Mouse (Mus musculus) neural tube, embryonic 13.5 days (tissue): ENCODE results near the gene Rasgef1a. TPM values are rescaled to one million over a fixed set of nuclear protein-coding genes. Genes with fewer than 3 reads are reported as not detected.

Source experiments
- ATAC-seq: fragments of 200-750 bp; cut with Nextera tagmentation; 2 replicates; pipeline ENCODE4 v1.8.0; 2017; ENCODE audit warnings: low read depth, mild to moderate bottlenecking, moderate TSS enrichment, moderate library complexity
- H3K27ac ChIP-seq: fragments of 300-500 bp; sonication (generic); replicated peaks from 2 replicates; pipeline ENCODE4 v1.5.1; 2015; ENCODE audit warnings: moderate library complexity, mild to moderate bottlenecking, inconsistent platforms
- H3K27me3 ChIP-seq: fragments of 300-500 bp; sonication (generic); 2 replicates; pipeline ENCODE4 v1.6.1; 2015; ENCODE audit warnings: mild to moderate bottlenecking, inconsistent platforms
- H3K36me3 ChIP-seq: fragments of 300-500 bp; sonication (generic); 2 replicates; pipeline ENCODE4 v1.6.1; 2015; ENCODE audit warnings: mild to moderate bottlenecking, inconsistent platforms
- H3K4me1 ChIP-seq: fragments of 300-500 bp; sonication (generic); replicated peaks from 2 replicates; pipeline ENCODE4 v1.6.1; 2015; ENCODE audit warnings: inconsistent platforms
- H3K4me2 ChIP-seq: fragments of 300-500 bp; sonication (generic); 2 replicates; pipeline ENCODE4 v1.6.1; 2015; ENCODE audit warnings: inconsistent platforms, mild to moderate bottlenecking, moderate library complexity
- H3K4me3 ChIP-seq: fragments of 300-500 bp; sonication (generic); 2 replicates; pipeline ENCODE4 v1.5.1; 2015; ENCODE audit warnings: mild to moderate bottlenecking, inconsistent platforms
- H3K9ac ChIP-seq: fragments of 300-500 bp; sonication (generic); 2 replicates; pipeline ENCODE4 v1.6.1; 2015; ENCODE audit warnings: moderate library complexity, mild to moderate bottlenecking, inconsistent platforms
- H3K9me3 ChIP-seq: fragments of 300-500 bp; sonication (generic); 2 replicates; pipeline ENCODE4 v1.6.1; 2016; ENCODE audit warnings: inconsistent platforms
- WGBS: fragments of 180-500 bp; shearing (Covaris S2); methylation state at CpG from one replicate; pipeline ENCODE4 v1.1.7; 2015; 5-methylcytosine and 5-hydroxymethylcytosine counted together
- polyA plus RNA-seq: library from polyadenylated mRNA; unstranded; fragments of >200 nt; fragmentation: Nextera tagmentation; extraction: Ambion mirVana; gene quantifications from 2 replicates; pipeline ENCODE4 v1.2.1, GENCODE M21; 2015

Gene Rasgef1a
- polyA plus RNA-seq = 0.80 and 0.88 TPM in 2 replicates

DNA sequence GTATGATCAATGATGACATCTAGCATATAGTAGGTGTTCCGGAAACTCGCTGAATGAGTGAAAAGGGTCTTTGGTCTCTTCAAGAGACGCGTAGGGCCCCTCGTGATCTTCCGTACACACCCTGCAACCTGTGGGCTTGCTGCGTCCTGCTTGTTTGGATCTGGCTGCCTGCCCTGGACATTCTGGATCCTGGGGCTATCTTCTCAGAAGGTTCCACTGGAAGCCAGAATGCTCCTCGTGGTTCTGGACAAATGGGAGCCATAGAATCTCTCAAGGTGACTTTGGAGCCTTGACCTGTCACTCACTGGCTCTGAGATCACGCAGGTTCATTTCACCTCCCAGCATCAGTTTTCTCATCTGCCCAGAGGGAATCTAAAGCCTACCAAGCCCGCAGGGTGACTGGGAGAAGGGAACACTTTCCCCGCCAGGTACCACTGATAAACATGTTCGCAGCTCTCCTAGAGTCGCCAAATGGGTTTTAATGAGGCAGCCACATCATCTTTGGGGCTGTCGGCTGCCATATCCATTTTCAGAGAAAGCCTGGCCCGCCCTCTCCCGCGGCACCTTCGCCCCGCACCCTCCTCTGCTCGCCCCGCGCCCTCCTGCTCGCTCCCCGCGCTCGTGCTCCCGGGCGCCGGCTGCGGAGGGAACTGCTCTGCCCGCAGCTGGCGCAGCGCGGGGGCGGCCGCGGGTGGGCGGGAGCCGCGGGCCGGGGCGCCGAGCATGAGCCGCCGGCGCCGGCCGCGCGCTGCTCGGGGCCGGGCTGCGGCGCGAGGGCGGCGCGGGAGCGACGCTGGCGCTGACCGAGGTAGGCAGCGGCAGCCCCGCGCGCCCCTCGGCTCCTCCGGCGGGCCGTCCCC lies at the start of gene Rasgef1a:
Gene Rasgef1a (plus strand): TSS at position 683 of the 860 bp plus-strand sequence.
- WGBS = 13% methylated on average over 57 of the region's 70 CpGs
- Histone ChIP-seq H3K27ac (no peak within 1 kb of the TSS), H3K4me1 (peaks cover 15% of the 10 kb centered on the region), H3K9ac (peak within 1 kb of the TSS; percentile 67), H3K27me3 (peaks cover 52% of the 10 kb centered on the region), H3K36me3 (no peaks in the 10 kb centered on the region), H3K4me3 (peak within 1 kb of the TSS; percentile 51), H3K4me2 (peak within 1 kb of the TSS; percentile 78), H3K9me3 (no peaks in the 10 kb centered on the region)
- peak; percentile 62 for ATAC-seq

DNA sequence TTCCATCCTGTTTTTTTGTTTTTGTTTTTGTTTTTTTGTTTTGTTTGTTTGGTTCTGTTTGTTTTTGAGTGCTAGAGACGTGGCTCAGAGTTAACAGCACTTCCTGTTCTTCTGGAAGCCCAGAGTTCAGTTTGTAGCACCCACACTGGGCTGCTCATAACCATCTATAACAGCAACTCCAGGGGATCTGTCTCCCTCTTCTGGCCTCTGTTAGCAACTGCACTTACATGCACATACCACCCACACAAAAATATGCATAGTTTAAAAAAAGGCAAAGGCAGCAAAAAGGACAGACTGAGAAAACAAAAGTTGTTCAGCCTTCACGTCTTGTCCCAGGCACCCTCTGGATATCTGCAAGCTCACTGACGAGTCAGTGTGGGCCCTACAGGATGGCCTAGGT lies 48.0 kb upstream of the Rasgef1a start:
- Histone ChIP-seq H3K27ac (no peak overlapping the region), H3K9me3 (no peaks in the 10 kb centered on the region), H3K4me2 (no peak overlapping the region), H3K27me3 (no peaks in the 10 kb centered on the region), H3K9ac (no peak overlapping the region), H3K4me3 (no peak overlapping the region), H3K4me1 (no peaks in the 10 kb centered on the region), H3K36me3 (no peaks in the 10 kb centered on the region)
- WGBS = 88% methylated on average over 3 of the region's 3 CpGs
- no peak for ATAC-seq

DNA sequence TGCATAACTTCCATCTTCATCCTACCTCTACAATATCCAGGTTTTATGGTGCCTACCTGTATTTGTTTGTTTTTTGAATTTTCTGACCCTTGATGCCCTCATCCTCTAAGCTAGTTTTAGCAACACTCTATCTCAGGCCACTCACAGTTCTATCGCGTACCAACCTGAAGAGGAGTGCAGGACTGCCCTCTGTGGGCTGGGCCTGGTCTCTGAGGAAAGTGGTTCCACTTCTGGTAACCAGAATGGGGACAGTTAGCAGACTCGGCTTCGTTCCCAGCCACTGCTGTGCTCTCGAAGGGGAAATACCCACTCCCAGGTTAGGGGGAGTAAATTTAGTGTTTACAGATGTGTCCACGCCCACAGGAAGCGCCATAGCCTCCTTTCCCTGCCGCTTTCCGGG lies 44.5 kb upstream of the Rasgef1a start:
- 46% methylated on average over 9 of the region's 9 CpGs for WGBS
- no peaks in the 10 kb centered on the region for H3K27me3 ChIP-seq

DNA sequence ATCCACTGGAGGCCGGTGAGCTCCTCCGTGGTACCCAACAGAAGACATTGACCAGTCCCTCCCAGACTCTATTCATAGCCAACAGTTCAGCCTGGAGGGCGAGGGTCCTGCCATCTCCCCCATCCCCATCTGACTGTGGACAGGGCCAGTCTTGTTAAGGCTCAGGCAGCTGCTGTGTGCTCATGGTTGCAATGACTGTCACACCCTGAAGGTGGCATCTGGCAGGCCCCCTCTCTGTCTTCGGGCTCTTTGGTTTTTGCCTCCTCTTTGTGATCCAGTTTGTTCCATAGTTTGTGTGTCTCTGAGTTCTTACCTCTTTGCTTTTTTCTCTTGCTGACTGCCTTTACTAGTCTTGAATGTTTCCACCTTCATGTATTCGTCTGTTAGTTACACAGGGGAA lies 24.1 kb upstream of the Rasgef1a start:
- ATAC-seq = no peak
- WGBS = 62% methylated on average over 5 of the region's 5 CpGs
- H3K4me3 ChIP-seq = no peak overlapping the region

More for the DNA sequence above, 44.5 kb upstream of the Rasgef1a start:
- Histone ChIP-seq H3K4me1 (no peaks in the 10 kb centered on the region), H3K4me3 (no peak overlapping the region), H3K9me3 (no peaks in the 10 kb centered on the region), H3K4me2 (no peak overlapping the region), H3K9ac (no peak overlapping the region), H3K27ac (no peak overlapping the region), H3K36me3 (no peaks in the 10 kb centered on the region)
- no peak for ATAC-seq

DNA sequence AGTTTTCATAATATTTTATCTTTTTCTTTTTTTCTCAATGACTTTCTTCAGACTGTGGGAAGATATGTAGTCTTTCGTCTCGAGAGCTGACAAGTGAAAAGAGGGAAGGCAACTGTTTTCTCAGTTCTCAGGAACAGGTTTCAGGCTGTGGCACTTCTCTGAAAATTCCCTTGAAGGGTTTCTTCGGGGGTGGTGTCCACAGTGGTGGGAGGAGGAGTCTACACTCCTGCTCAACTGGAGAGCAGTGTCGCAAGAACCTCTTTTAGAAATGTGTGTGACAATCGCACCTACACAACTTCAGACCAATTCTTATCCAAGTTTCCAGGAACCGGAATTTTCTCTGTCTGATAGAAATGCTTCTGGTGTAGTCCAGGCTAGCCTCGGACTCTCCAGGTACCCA lies 22.0 kb upstream of the Rasgef1a start:
- Histone ChIP-seq H3K4me3 (no peak overlapping the region), H3K4me1 (no peaks in the 10 kb centered on the region), H3K9ac (no peak overlapping the region), H3K9me3 (no peaks in the 10 kb centered on the region), H3K27me3 (no peaks in the 10 kb centered on the region), H3K36me3 (no peaks in the 10 kb centered on the region), H3K4me2 (no peak overlapping the region), H3K27ac (no peak overlapping the region)
- WGBS = 86% methylated on average over 7 of the region's 7 CpGs
- no peak for ATAC-seq

More for the DNA sequence above, 24.1 kb upstream of the Rasgef1a start:
- no peaks in the 10 kb centered on the region for H3K27me3 ChIP-seq
- H3K27ac ChIP-seq = no peak overlapping the region
- no peak overlapping the region for H3K4me2 ChIP-seq
- no peaks in the 10 kb centered on the region for H3K9me3 ChIP-seq
- no peaks in the 10 kb centered on the region for H3K4me1 ChIP-seq
- H3K36me3 ChIP-seq = no peaks in the 10 kb centered on the region
- no peak overlapping the region for H3K9ac ChIP-seq

DNA sequence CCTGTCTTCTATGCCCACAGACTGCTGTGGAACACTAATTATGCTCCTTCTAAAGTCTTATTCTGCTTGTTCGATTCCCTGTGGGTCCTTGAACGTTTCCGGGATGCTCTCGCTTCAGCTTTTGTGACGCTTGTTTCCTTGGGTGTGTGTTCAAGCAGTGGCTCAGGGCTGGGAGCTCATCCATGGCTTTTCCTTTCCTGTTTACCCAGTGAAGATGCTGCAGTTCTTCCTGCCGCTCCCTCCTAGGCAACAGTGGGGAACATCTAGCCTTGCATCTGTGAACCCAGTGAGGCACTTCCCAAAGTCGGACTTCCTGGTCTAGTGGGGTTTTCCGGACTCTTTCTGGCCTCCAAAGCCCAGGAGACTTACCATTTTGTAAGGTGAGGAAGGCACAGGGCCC lies 20.6 kb upstream of the Rasgef1a start:
- 87% methylated on average over 8 of the region's 8 CpGs for WGBS
- Histone ChIP-seq H3K36me3 (no peaks in the 10 kb centered on the region), H3K9me3 (no peaks in the 10 kb centered on the region), H3K4me2 (no peak overlapping the region), H3K4me3 (no peak overlapping the region), H3K4me1 (peaks cover 6% of the 10 kb centered on the region; the same call in 1 of the 2 replicates), H3K27me3 (no peaks in the 10 kb centered on the region), H3K27ac (no peak overlapping the region), H3K9ac (no peak overlapping the region)
- ATAC-seq = no peak

DNA sequence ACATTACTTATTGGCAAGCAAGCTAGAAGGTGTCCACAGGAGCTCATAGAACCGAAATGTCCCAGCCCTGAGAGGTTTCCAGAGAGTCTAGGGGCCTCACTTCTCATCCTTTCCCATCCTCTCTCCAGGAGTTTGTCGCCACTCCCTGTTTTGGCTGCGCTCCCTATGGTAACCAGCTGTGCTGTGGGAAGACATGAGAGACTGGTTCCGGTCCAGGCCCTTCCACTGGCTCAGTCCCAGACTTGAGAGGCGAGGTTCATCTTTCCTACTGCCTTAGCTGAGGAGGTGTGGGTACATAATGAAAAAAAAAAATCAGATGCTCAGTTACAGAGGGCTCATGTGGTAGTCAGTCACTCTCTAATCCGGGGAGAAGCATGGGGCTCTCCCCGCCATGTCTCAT lies 19.9 kb upstream of the Rasgef1a start:
- no peaks in the 10 kb centered on the region for H3K9me3 ChIP-seq
- H3K4me3 ChIP-seq = no peak overlapping the region
- no peak overlapping the region for H3K27ac ChIP-seq
- 86% methylated on average over 7 of the region's 7 CpGs for WGBS
- peaks cover 6% of the 10 kb centered on the region; the same call in 1 of the 2 replicates for H3K4me1 ChIP-seq
- no peak overlapping the region for H3K4me2 ChIP-seq
- H3K36me3 ChIP-seq = no peaks in the 10 kb centered on the region
- H3K9ac ChIP-seq = no peak overlapping the region
- no peaks in the 10 kb centered on the region for H3K27me3 ChIP-seq
- ATAC-seq = no peak

DNA sequence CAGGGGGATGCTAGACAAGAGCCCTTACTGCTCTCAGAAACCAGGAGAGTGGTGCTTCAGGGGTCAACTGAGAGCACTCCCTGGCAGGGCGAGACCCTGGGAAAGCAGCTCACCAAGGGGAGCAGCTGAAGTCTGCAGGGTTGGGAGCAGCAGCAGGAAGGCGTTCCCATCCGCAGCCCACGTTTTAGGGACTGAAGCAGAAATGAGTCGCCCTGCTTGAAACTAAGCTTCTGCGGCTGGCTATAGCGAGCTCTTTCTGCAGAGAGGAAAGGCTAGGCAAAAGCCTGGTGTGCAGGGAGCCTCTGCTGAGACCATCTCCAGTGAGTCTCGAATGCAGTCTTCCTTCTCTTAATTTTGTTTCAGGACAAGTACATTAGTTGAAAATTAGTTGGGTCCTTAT lies 19.3 kb upstream of the Rasgef1a start:
- no peak for ATAC-seq
- whole genome bisulfite sequencing = 78% methylated on average over 8 of the region's 8 CpGs

DNA sequence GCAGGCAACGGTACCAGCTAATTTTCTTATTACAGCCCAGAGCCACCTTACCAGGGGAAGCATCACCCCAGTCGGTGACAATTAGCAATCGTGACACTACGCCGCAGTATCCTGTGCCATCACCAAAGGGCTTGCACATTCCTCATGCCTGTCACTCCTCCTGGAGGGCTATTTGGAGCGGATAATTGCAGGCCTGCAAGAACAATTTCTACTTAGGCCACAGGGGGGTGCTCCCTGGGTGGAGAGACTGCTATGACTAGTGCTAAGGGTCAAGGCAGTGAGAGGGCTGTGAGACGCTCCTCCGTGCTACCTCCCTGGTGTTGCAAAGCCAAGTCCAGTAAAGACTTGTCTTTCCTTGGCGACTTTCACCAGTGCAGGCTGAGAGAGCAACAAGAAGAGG lies 16.1 kb upstream of the Rasgef1a start:
- Histone ChIP-seq H3K4me3 (no peak overlapping the region), H3K4me2 (no peak overlapping the region), H3K9me3 (no peaks in the 10 kb centered on the region), H3K36me3 (no peaks in the 10 kb centered on the region), H3K9ac (no peak overlapping the region), H3K27me3 (no peaks in the 10 kb centered on the region), H3K4me1 (peaks cover 6% of the 10 kb centered on the region; the same call in 1 of the 2 replicates), H3K27ac (no peak overlapping the region)
- ATAC-seq = no peak
- WGBS = 34% methylated on average over 9 of the region's 9 CpGs

More for the DNA sequence above, 19.3 kb upstream of the Rasgef1a start:
- Histone ChIP-seq H3K4me2 (no peak overlapping the region), H3K4me3 (no peak overlapping the region), H3K27ac (no peak overlapping the region), H3K27me3 (no peaks in the 10 kb centered on the region), H3K9ac (no peak overlapping the region), H3K36me3 (no peaks in the 10 kb centered on the region), H3K4me1 (peaks cover 6% of the 10 kb centered on the region; the same call in 1 of the 2 replicates), H3K9me3 (no peaks in the 10 kb centered on the region)

DNA sequence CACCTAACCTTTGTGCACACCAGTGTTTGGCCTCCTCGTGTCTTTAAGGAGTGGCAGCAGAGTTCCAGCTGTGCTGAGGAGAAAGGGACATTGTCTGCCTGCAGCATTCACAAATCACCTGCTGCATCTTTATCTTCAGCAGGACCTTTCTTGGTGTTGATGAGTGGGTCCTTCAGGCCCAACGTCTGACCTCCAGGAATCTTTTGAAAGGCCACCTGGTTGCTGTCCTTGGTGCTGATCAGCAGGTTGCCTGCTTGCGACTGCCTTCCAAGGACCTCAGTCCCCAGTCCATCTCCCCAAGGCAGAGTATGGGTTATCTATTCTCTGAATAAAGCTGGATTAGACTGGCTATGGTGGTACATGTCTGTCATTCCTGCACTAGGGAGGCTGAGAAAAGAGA lies 10.0 kb upstream of the Rasgef1a start:
- Histone ChIP-seq H3K27me3 (no peaks in the 10 kb centered on the region), H3K36me3 (no peaks in the 10 kb centered on the region), H3K27ac (no peak overlapping the region), H3K4me1 (no peaks in the 10 kb centered on the region), H3K4me3 (no peak overlapping the region), H3K4me2 (no peak overlapping the region), H3K9me3 (no peaks in the 10 kb centered on the region), H3K9ac (no peak overlapping the region)
- no peak for ATAC-seq
- 13% methylated on average over 3 of the region's 3 CpGs for WGBS

DNA sequence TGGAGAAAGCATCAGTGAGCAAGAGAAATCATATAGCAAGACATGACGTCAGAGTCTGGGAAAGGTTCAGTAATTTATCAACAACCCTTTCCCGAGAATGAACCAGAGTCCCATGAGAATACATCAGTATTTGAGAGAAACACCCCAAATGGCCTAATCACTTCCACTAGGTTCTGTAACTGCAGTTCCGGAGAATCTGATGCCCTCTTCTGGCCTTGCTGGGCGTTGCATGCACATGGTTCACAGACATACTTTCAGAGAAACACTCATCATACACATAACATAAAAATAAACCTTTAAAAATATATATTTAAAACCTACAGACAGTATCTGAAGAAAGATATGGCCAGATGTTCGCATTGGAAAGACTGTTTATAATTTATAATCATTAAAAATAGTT lies 3.9 kb upstream of the Rasgef1a start:
- Histone ChIP-seq H3K4me3 (no peak overlapping the region), H3K36me3 (no peaks in the 10 kb centered on the region), H3K27me3 (peaks cover 28% of the 10 kb centered on the region), H3K27ac (no peak overlapping the region), H3K9ac (no peak overlapping the region), H3K4me1 (peaks cover 12% of the 10 kb centered on the region; the same call in 1 of the 2 replicates), H3K4me2 (no peak overlapping the region), H3K9me3 (no peaks in the 10 kb centered on the region)
- no peak for ATAC-seq
- 53% methylated on average over 5 of the region's 5 CpGs for WGBS

DNA sequence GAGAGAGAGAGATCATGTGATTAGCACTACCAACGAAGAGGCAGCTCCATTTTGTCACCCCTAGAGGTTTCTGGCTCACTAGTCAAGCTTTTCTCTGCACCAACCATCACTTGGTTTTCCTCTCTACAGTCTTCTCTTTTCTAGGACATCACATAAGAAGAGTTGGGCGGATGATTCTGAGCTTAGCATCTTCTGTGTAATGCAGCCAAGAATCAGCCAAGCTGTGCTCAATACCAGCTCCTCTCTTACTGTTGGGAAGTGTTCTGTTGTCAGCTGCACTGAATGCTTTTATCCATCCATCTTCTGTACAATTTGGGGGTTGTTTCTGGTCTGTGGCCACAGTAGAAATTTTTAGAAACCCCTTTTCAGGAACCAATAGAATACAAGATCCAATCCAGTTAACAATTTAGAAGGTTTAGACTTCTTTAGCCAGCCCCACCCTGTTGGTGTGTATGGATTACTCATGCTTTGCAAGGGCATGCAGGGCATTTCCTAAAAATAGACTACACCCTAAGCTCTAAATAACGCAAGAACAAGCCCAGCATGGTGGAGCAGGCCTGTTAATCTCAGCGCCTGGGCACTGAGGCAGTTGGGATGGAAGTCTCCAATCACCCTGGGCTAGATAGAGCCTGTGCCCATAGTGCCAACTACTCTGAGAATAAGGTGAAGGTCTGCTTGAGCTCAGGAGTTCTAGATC lies 3.2 kb upstream of the Rasgef1a start:
- no peak overlapping the region for H3K27ac ChIP-seq
- no peak for ATAC-seq
- peaks cover 34% of the 10 kb centered on the region for H3K27me3 ChIP-seq
- no peak overlapping the region for H3K9ac ChIP-seq
- H3K4me1 ChIP-seq = peaks cover 12% of the 10 kb centered on the region; the same call in 1 of the 2 replicates
- H3K36me3 ChIP-seq = no peaks in the 10 kb centered on the region
- H3K4me2 ChIP-seq = no peak overlapping the region
- no peaks in the 10 kb centered on the region for H3K9me3 ChIP-seq
- no peak overlapping the region for H3K4me3 ChIP-seq
- 76% methylated on average over 4 of the region's 4 CpGs for WGBS
